Mouse (Mus musculus) layer of hippocampus, adult 9-11 months (tissue): ENCODE measurements around the gene Jmjd6.

Experiments used
- DNase-seq: peaks from one replicate; pipeline ENCODE4 v3.0.0; 2022

Jmjd6 gene

DNA sequence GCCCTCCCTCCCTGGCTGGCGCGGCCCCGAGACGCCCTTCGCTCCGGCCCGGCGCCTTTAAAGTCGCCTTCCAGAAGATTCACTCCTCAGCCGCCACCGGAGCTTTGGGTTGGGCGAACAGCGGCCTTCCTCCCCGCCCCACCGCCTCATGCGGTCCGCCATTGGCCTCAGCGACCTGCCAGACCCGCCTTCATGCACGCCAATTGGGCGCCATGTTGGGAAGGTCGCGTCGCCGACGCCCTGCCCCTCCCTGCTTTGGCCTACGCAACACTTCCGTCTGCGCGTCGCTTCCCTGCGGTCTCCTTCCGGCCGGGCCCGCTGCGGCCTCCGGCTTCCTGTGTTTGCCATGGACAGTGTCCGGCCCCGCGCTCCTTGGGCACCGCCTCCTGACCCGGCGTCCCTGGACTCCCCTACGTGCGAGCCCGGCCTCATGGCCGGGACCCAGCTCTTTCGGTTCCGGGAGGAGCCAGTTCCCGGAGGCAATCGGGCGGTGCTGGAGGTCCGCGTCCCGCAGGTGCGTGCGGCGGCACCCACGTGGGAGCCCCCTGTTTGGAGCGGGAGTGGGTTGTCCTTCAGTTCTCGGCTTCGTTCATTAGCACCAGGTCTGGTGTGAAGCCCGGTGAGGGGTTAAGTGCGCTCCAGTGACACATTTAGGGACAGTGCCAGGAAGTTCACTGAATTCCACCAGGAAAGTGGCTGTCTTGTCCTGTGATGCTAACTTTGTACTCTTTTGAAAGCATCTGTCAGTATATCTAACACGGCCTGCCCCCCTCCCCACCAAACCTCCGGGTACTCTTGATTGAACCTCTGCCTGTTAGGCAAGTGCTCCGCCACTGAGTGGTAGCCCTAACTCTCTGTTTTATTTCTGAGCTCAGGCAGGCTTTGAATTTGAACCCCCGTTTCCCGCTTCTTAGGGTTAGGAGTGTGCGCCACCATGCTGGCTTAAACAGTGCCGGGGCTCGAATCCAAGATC is at the start of gene Jmjd6, which contains the start of gene Mettl23:
TSS of gene Jmjd6 (minus strand) at position 189 of the 973 bp plus-strand sequence.
TSS of gene Mettl23 (plus strand) at position 18 of the 973 bp plus-strand sequence.
- DNase-seq = peak; percentile 98

DNA sequence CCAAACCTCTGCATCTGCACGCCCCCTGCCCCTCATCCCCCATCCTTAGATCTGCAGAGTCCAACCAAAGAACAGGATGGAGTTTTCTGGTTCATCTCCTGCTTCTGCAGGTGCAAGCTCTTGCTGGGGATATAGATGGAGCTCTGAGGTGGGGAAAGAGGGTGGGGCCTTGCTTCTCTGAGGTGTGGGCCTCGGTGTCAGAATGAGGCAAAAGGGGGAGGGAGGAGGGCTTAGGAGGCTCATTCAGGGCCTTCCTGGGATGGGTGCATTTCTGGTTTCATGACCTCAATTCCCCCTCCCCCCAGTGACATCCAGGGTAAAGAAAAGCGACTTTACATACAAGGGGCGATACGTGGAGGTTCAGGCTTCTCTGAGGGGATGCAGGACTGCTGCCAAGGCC is 43.9 kb upstream of the Jmjd6 start:
- DNase-seq = no peak

DNA sequence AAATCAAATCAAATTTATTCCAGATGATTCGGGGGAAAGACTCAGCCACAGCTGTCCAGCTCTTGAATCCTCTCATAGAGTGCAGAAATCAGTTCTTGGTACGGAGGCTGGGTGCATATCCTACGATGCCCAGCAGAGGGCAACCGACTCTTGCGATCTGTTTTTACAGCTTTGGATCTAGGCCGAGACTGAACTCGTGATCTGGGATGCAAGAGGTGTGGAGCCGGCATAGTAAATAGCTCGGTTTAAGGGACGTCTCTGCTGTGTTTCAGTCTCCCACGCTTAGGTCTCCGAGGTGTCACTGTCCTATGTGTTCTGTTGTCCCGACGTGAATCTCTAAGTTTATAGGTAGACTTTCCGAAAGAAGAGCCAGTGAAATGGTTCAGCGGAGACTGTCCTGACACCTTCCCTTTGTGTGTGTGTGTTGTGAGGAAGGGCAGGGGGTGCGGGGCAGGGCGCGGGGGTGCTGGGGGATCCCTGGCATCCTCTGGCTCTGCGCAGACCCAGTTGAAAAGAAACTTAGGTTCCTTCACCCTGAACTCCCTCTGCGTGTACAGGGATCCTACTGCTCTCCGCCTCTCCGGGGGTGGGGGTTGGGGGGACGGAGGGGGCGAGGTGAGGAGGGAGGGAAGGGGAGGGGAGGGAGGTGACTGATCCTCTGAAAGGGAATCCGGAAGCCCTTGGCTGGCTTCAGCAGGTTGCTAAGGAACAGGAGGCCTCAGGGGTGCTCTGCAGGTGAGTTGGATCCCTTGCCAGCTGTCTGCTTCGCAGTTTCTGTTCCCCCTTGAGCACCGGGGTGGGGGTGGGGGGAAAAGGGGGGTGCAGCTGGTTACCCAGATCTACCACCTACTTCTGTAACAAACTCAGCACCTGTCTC is 42.3 kb upstream of the Jmjd6 start:
- peak; percentile 83 for DNase-seq

DNA sequence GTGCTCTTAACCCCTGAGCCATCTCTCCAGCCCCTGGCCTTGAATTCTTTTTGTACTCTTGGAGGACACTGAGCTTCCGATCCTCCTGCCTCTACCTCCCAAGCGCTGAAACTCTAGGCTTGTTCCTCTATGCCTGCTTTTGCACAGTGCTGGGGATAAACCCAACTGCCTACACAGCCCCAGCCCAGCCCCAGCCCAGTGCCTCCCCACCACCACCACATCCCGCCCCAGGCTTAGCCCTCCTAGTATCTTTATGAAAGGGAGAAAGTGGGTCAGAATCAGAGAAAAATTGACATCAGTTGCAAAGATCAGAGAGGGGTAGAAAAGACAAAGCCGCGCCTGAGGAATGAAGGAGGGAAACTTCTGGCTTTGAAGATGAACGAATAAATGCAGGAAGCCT is 40.8 kb upstream of the Jmjd6 start:
- no peak for DNase-seq

DNA sequence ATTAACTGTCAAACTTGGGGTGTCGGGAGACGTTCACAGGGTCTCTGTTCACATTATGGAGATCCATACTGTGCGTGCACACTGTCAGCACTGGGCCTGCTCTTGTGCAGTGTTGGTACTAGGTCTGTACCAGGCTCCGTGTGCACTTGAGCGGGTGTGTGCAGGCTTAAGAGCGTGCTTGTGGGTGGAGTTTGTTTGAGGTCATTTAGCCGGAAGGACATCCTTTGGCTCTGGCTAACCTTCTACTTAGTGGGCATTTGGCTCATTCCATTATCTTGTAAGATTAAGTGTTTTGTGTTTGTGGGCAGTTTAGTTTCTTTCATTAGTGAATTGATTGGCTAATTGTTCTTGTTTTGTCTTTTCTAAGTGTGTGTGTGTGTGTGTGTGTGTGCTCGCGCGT is 39.2 kb upstream of the Jmjd6 start:
- DNase-seq = no peak

DNA sequence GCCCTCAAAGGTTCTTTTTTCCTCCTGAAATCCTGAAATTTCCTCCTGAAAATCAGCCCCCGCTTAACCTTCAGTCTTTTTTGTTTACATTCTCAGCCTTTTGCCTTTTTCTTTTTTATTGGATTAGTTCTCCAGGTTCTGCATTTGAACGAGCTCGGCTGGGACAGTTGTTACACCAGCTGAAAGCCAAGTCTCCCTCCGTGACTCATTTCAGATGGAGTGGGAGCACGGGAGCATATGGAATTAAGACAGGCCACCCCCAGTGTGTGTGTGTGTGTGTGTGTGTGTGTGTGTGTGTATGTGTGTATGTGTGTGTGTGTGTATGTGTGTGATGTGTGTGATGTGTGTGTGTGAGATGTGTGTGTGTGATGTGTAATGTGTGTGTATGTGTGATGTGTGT is 38.2 kb upstream of the Jmjd6 start:
- DNase-seq = peak; percentile 28

DNA sequence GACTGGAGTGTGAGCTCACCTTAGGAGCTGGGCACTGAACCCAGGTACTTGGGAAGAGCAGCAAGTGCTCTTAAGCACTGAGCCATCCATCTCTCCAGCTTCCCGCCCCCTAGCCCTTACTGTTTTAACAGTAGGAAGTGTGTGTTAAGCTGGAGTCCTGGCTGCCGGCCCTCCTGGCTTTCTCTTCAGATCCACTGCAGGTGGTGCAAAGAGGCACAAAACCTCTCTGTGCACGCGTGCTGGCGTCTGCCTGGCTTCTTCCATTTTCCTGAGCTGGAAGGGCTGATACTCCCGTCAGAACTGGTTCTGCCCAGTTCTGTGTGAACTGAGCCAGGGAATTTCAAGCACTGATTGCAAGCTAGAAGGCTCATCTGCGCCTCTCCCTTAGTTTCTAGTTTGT is 37.6 kb upstream of the Jmjd6 start:
- no peak for DNase-seq

DNA sequence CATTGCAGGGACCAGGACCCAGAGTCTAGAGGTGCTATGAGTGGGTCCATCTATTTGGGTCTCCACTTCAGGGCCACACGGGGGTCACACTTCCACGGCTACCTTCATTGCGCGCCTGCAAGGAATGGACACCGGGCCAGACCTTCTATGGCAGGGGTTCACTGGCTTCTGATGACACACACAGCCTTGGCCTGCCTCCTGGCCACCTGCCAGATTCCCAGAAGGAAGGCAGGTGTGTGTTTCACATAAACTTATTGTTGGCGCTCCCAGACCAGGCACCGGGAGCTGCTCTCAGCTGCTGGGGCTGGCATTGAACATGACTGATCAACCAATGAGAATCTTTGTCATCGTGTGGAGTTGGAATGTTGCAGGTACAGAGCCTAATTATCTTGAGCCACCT is 35.2 kb upstream of the Jmjd6 start:
- DNase-seq = no peak

DNA sequence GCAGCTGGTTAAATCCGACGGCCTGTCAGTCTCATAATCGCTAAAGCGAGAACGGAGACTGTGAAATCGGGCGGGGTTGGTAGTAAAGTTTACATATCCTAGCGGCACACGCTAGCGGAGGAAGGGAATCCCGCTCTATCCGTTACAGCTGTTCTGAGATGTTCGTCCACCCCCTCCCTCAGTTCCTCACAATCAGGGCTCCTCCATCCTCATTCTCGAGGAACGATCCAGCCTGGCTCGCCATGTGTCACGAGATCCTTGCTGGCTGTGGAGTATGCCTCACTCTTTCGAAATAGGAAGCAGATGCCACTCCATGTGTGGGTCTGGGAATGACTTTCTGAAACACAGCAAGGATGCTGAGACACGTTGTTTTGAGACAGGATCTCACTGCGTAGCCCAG is 30.7 kb upstream of the Jmjd6 start:
- peak; percentile 67 for DNase-seq

DNA sequence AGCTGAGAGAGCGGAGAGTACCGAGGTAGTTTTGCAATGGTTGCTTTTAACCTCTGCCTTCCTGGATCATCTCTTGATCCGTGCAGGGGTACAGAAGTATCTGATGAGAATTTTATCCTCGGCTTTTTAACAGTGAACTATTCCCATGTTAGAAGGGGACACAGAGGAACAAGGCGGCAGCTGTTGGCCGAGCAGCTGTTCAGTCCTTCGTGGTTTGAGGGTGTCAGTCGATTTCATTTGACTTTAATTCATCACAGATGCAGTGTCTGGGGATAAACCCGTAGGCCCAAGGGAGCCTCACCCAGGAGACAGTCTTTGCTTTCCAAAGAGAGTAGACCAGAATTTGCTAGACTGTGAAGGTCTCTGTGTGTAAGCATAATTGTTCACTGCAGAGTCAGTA is 28.3 kb upstream of the Jmjd6 start:
- DNase-seq = no peak

DNA sequence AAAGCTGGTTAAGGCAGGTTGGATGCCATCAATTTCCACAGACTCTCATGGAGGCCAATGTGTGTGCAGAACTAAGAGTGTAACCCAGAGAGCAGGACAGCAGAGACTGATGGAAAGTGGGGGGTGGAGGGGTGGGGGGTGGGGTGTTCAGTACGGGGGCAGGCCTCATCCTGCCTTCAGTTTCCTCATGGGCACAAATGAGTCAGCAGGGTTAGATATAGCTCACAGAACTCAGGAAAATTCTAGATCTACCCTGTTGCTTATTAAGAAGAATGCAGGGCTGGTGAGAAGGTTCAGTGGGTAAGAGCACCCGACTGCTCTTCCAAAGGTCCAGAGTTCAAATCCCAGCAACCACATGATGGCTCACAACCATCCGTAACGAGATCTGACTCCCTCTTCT is 26.4 kb upstream of the Jmjd6 start:
- DNase-seq = no peak

DNA sequence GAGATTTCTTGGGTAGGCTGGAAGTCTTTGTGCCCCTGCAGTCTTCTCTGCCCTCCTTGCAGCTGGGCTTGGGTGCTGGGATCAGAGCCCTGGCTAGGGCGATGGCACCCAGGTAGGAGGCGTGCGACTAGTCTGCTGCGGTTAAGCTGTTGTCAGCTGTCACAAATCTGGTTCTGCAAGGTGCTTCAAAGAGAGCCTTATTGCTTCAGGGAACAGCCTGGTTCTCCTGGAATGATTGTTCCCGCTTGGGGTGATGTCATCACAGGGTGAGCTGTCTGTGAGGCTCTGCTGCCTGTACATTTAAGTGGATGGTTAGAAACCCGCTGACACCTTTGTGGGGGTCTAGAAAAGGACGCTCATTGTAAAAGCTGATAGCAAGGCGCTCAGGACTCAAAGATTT is 26.0 kb upstream of the Jmjd6 start:
- no peak for DNase-seq

DNA sequence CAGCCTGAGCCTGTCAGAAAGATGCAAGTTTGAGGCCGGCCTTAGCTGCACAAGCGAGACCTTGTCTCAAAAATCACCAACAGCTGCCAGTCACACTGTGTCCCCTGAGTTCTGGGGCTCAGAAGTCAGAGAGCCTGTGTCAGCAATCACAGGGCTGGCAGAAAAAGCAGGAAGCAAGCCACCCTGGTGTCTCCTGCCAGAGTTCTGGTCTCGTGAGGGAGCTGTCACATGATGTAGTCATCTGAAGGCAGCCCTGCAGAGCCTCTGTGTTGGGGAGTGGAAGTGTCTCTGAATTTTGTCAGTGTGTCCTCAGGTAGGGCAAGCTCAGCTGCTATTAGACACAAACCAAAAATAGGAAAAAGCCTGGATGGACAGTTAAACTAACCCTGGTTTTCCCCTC is 24.9 kb upstream of the Jmjd6 start:
- peak; percentile 70 for DNase-seq

DNA sequence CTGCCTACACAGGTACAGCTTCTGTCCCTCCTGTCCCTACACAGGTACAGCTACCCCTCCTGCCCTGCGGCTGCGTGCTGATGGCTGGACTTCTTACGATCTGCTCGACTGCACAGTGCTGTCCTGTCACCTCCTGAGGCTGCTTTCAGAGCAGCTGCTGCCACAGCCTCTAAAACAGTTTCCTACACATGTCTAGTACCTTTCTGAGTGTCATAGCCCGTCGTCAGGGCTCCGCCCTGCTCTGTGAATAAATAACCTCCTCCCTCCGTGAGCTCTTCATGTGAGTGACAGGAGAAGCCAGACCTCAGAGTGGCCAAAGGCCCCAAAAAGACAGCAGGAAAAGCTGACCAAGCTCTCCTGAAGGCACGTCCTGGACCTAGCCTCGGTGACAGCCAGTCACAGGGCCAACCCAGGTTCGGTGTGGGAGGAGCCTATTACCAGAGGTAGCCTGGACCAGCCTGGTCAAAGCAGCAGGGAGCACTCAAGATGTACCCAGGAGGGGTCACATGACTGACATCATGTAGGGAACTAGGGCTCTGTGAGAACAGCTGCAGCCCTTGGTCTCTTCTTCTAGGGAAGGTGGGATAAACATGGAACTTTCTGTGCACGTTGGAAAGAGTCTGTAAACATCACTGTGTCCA is 22.8 kb upstream of the Jmjd6 start:
- no peak for DNase-seq

DNA sequence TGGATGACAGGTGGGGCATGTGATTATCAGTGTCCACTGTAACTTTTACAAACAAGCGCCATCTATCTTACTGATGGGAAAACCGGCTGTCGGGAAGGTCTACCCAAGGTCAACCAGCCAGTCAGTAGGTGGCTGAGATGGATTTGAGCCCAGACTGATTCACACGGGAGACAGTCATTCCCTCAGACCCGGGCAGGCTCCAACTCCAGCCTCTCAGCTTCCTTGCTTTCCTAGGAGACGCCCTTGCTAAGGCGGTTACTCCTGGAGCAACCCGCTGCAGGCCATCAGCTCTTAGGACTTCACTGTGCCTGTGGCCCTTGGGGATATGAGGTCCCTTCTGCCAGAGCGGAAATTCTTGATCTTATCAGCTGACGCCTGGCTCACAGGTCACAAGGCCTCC is 21.2 kb upstream of the Jmjd6 start:
- DNase-seq = no peak

DNA sequence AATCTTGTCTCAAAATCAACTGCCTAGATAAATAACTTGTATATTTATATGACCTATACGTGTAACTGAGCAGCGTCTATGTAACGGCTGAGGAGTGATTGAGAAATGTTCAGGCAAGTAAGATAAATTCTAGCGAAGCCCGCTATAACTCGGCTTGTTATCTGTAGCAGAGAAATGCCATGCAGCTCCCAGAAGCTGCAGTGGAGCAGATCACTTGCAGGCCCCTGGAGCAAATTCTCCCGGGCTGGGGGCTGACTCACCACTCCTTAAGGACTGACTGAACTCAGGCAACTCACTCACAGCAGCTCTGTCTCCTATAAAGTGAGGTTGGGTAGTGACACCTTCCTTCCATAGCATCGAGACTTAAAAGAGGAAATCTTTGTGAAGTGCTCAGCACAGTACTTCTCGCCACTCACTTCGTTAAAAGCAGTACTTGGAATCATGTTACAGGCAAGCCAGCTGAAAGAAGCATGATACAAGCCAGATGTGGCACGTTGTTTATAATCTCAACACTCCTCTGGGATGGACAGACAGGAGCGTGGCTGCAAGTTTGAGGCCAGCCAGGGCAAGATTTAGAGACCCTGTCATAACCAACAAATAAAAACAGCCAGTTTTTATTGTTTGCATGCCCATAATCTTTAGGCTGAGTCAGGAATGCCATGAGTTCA is 14.1 kb upstream of the Jmjd6 start:
- DNase-seq = no peak

DNA sequence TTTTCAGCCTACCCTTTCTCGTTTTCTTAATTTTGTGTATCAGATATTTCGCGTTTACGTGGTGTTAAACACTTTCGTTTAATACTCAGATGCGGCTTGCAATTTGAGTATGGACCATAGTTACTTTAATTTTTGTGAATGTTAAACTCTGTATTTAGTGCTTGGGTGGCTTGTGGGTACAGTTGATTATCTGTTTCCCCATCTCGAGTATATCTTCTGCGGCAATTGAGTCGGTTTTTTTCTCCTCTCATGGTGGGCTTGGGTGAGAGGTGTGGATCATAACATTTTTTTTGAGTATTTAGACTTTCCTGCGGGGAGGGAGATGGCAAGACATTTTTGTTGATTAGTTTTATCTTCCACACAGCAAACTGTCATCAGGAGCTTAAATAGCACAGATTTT is 11.0 kb upstream of the Jmjd6 start:
- DNase-seq = no peak

DNA sequence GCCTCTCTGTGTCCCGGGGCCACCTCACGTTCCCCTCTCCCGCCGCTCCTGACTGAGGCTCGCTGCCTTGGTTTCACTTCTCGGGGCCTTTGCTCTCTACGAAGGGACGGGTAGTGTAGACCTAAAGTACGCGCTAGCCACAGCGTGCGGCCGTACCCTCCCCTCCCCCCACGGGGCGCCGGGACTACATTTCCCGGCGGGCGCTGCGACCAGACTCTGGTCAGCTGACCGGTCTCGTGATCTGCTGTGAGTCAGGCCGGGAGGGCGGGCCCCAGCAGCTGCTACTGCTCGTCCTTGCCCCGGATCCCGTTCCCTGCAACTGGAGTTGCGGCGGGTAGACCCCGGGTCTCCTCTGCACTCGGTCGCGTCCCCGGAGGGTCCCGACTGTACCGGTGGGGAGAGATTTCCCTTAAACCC is 10.3 kb upstream of the Jmjd6 start:
- peak; percentile 97 for DNase-seq

DNA sequence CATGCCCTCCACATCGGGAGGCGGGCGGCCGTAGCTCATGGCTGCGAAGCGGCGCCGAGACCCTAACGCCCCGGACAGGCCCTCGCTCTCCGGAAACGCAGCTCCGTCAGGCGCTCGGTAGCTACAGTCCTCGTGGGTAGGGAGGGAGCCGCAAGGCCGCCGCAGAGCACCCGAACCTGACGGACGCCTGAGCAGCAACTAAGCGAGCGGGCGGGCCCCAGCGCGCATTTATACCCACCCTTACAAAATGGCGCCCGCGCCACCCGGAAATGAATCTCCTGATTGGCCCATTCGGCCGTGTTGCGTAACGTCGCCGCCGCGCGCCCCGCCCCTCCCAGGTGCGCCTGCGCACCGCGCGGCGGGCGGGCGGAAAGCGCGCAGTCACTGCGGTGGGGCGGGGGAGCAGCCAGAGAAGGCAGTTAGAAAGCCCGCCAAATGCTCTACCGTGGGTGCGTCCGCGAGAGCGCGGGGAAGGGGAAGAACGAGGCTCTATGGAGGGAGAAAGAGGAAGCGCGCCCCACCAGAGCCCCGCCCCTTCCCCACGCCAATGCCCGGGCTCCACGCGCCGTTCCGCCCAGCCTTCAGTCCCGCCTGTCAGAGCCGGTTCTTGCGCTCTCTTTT is 9.8 kb upstream of the Jmjd6 start, which contains the start of gene Srsf2:
TSS of gene Srsf2 (minus strand) at position 204 of the 621 bp plus-strand sequence.
- peak; percentile 97 for DNase-seq

DNA sequence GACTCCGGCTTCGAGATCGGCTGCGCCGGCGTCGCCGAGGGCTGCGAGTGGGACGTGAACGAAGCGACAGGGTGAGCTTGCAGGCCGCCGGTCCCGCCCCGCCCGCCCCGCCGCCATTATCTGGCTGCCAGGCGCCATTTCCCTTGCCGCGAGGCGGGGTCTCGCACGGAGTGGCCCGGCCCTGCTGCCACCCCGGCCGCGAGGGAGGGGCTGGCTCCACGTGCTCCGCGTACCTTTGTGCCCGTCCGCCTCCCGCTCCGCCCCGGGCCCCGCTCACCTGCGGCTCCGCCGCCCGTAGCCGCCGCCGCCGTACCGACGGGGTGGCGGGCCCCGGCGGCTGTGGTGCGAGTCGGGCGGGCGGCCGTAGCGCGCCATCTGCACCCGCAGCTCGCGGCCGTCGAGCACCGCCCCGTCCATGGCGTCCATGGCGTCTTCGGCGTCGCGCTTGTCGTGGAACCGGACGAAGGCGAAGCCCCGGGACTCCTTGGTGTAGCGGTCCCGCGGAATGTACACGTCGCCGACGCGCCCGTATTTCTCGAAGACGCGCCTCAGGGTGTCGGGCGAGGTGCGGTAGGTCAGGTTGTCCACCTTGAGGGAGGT is 9.1 kb upstream of the Jmjd6 start, which contains the start of gene Mfsd11:
TSS of gene Mfsd11 (plus strand) at position 150 of the 600 bp plus-strand sequence.
- DNase-seq = peak; percentile 70

DNA sequence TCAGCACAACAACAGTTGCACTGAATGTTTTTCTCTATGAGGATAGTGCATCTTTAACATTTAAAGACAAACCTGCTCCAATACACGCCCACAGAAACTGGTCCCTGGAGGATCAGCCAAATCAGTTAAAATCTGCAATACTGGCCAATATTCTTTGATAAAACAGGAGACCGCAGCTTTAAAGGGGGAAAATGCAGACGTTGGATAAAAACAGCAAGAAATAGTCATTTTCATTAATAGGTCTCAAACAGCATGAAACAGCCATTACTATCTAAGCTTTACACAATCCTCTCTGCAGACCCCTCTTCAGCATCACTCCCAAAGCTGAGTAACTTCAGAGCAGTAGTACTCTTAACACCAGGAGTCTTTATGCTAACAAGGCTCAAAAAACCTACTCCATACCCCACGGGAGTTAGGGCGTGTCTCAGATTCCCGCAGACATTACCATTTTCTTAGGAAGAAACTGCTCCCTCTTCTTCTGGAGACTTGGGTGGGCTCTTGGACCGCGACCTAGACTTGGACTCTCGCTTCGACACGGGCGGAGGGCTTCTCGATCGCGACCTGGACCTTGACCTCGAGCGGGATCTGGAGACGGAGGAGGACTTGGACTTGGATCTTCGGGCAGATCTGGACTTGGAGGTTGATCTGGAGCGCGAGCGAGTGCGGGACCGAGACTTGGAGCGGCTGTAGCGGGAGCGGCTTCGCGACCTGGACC is 8.5 kb upstream of the Jmjd6 start:
- no peak for DNase-seq
